Mouse (Mus musculus) CH12.LX (cell line): ENCODE results near the gene Prss57. TPM values are rescaled to one million over a fixed set of nuclear protein-coding genes. Genes with fewer than 3 reads are reported as not detected.

Experiments
- DNase-seq: peaks from one replicate; pipeline ENCODE4 v3.0.0-alpha.2; 2013; ENCODE audit errors: extremely low read depth
- H3K27ac ChIP-seq: 2 replicates; pipeline ENCODE4 v1.5.1; 2012; ENCODE audit warnings: low read depth, mild to moderate bottlenecking, control low read depth, moderate library complexity; ENCODE audit not compliant: insufficient read depth
- H3K27me3 ChIP-seq: replicated peaks from 2 replicates; pipeline ENCODE3; 2012; ENCODE audit warnings: inconsistent platforms
- H3K36me3 ChIP-seq, 2 experiments: replicated peaks in 1 of 2; 2 replicates each; pipeline versions ENCODE3 to v1.6.1; 2012; ENCODE audit warnings: inconsistent platforms in 1 of 2, low read length in 1 of 2, mild to moderate bottlenecking in 1 of 2, mixed read lengths in 1 of 2, moderate library complexity in 1 of 2; ENCODE audit not compliant: control insufficient read depth in 1 of 2, insufficient read depth in 1 of 2
- H3K4me1 ChIP-seq, 2 experiments: 2 replicates each; pipeline ENCODE4 v1.6.1; 2012; ENCODE audit warnings: inconsistent platforms in 1 of 2, moderate library complexity in 1 of 2; ENCODE audit not compliant: insufficient read depth in 2 of 2, control insufficient read depth in 1 of 2
- H3K4me2 ChIP-seq: 2 replicates; pipeline ENCODE4 v1.6.1; 2012; ENCODE audit warnings: low read depth, mild to moderate bottlenecking, control low read depth; ENCODE audit not compliant: poor library complexity, insufficient read depth, severe bottlenecking
- H3K4me3 ChIP-seq, 3 experiments: fragments of 150-350 bp in 1 of 3; sonication (generic) in 1 of 3; replicated peaks in 1 of 3; 2 replicates each; pipeline versions ENCODE3 to v1.5.1; 2011 to 2012; ENCODE audit warnings: low read depth in 2 of 3, low read length in 2 of 3, mild to moderate bottlenecking in 2 of 3, moderate library complexity in 2 of 3, control low read depth in 1 of 3, improper control_type of control experiment in 1 of 3, inconsistent platforms in 1 of 3, mixed read lengths in 1 of 3; ENCODE audit not compliant: poor library complexity in 1 of 3
- H3K79me2 ChIP-seq: replicated peaks from 2 replicates; pipeline ENCODE4 v1.6.1; 2012; ENCODE audit warnings: mild to moderate bottlenecking, moderate library complexity; ENCODE audit not compliant: control insufficient read depth, poor library complexity, insufficient read depth, severe bottlenecking; ENCODE audit errors: extremely low read depth
- H3K9ac ChIP-seq: 2 replicates; pipeline ENCODE4 v1.6.1; 2012; ENCODE audit warnings: low read depth, mild to moderate bottlenecking, control low read depth, moderate library complexity; ENCODE audit not compliant: insufficient read depth
- H3K9me3 ChIP-seq: replicated peaks from 2 replicates; pipeline ENCODE3; 2012; ENCODE audit warnings: low read length, inconsistent platforms, mixed read lengths
- BHLHE40 ChIP-seq: IDR thresholded peaks from 2 replicates; pipeline ENCODE4 v1.6.1; 2011; ENCODE audit warnings: mild to moderate bottlenecking, low read depth, low read length, improper control_type of control experiment
- ELF1 ChIP-seq: IDR thresholded peaks from 2 replicates; pipeline ENCODE4 v1.6.1; 2014; ENCODE audit warnings: low read depth, mild to moderate bottlenecking, inconsistent platforms, low read length, improper control_type of control experiment
- ETS1 ChIP-seq: conservative IDR thresholded peaks from 2 replicates; pipeline ENCODE4 v1.6.1; 2012; ENCODE audit warnings: low read depth, mild to moderate bottlenecking, inconsistent platforms, low read length, improper control_type of control experiment, moderate library complexity
- GABPA ChIP-seq: IDR thresholded peaks from 2 replicates; pipeline ENCODE4 v1.6.1; 2012; ENCODE audit warnings: low read depth, low read length, improper control_type of control experiment, inconsistent platforms; ENCODE audit not compliant: insufficient replicate concordance
- HCFC1 ChIP-seq: IDR thresholded peaks from 2 replicates; pipeline ENCODE4 v1.6.1; 2012; ENCODE audit warnings: low read depth, mild to moderate bottlenecking, inconsistent platforms, low read length, improper control_type of control experiment
- IRF4 ChIP-seq: IDR thresholded peaks from 2 replicates; pipeline ENCODE4 v1.6.1; 2014; ENCODE audit warnings: low read depth, mild to moderate bottlenecking, inconsistent platforms, low read length, improper control_type of control experiment
- JUN ChIP-seq: IDR thresholded peaks from 2 replicates; pipeline ENCODE4 v1.6.1; 2011; ENCODE audit warnings: low read depth, mild to moderate bottlenecking, low read length, improper control_type of control experiment, moderate library complexity; ENCODE audit not compliant: insufficient read depth
- KAT2A ChIP-seq: IDR thresholded peaks from 2 replicates; pipeline ENCODE4 v1.6.1; 2012; ENCODE audit warnings: low read length, improper control_type of control experiment, inconsistent platforms; ENCODE audit not compliant: insufficient replicate concordance
- MAX ChIP-seq: IDR thresholded peaks from 2 replicates; pipeline ENCODE4 v1.6.1; 2011; ENCODE audit warnings: low read length, improper control_type of control experiment
- MEF2A ChIP-seq: IDR thresholded peaks from 2 replicates; pipeline ENCODE4 v1.6.1; 2014; ENCODE audit warnings: low read depth, mild to moderate bottlenecking, inconsistent platforms, low read length, improper control_type of control experiment, borderline replicate concordance
- MXI1 ChIP-seq: IDR thresholded peaks from 2 replicates; pipeline ENCODE4 v1.6.1; 2011; ENCODE audit warnings: mild to moderate bottlenecking, low read depth, low read length, improper control_type of control experiment
- MYC ChIP-seq: IDR thresholded peaks from 2 replicates; pipeline ENCODE4 v1.6.1; 2011; ENCODE audit warnings: low read depth, mild to moderate bottlenecking, improper control_type of control experiment, low read length
- NELFE ChIP-seq: IDR thresholded peaks from 2 replicates; pipeline ENCODE4 v1.6.1; 2011; ENCODE audit warnings: low read depth, low read length, improper control_type of control experiment
- NRF1 ChIP-seq: IDR thresholded peaks from 2 replicates; pipeline ENCODE4 v1.6.1; 2014; ENCODE audit warnings: low read depth, mild to moderate bottlenecking, inconsistent platforms, low read length, improper control_type of control experiment, moderate library complexity
- POLR2A ChIP-seq: IDR thresholded peaks from 2 replicates; pipeline ENCODE4 v1.6.1; 2011; ENCODE audit warnings: low read depth, mild to moderate bottlenecking, improper control_type of control experiment, low read length
- POLR2AphosphoS2 ChIP-seq: IDR thresholded peaks from 2 replicates; pipeline ENCODE4 v1.6.1; 2011; ENCODE audit warnings: low read depth, low read length, improper control_type of control experiment
- RAD21 ChIP-seq: IDR thresholded peaks from 2 replicates; pipeline ENCODE4 v1.6.1; 2011; ENCODE audit warnings: low read depth, mild to moderate bottlenecking, low read length, improper control_type of control experiment, moderate library complexity
- RCOR1 ChIP-seq: conservative IDR thresholded peaks from 2 replicates; pipeline ENCODE4 v1.6.1; 2012; ENCODE audit warnings: low read depth, mild to moderate bottlenecking, inconsistent platforms, low read length, improper control_type of control experiment
- TBP ChIP-seq: conservative IDR thresholded peaks from 2 replicates; pipeline ENCODE4 v1.6.1; 2011; ENCODE audit warnings: low read depth, low read length, improper control_type of control experiment
- TCF12 ChIP-seq: IDR thresholded peaks from 2 replicates; pipeline ENCODE4 v1.6.1; 2014; ENCODE audit warnings: low read depth, mild to moderate bottlenecking, inconsistent platforms, low read length, improper control_type of control experiment
- UBTF ChIP-seq: IDR thresholded peaks from 2 replicates; pipeline ENCODE4 v1.6.1; 2012; ENCODE audit warnings: low read depth, mild to moderate bottlenecking, inconsistent platforms, low read length, improper control_type of control experiment, moderate library complexity
- USF1 ChIP-seq: IDR thresholded peaks from 2 replicates; pipeline ENCODE4 v1.6.1; 2014; ENCODE audit warnings: low read depth, mild to moderate bottlenecking, inconsistent platforms, low read length, improper control_type of control experiment
- USF2 ChIP-seq: conservative IDR thresholded peaks from 2 replicates; pipeline ENCODE4 v1.6.1; 2011; ENCODE audit warnings: low read depth, low read length, improper control_type of control experiment
- ZC3H11A ChIP-seq: IDR thresholded peaks from 2 replicates; pipeline ENCODE4 v1.6.1; 2012; ENCODE audit warnings: low read depth, mild to moderate bottlenecking, inconsistent platforms, low read length, improper control_type of control experiment
- ZNF384 ChIP-seq: IDR thresholded peaks from 2 replicates; pipeline ENCODE4 v1.6.1; 2012; ENCODE audit warnings: low read depth, low read length, improper control_type of control experiment, inconsistent platforms
- dilution Hi-C: fragments of 300-500 bp; cut with MboI; formaldehyde crosslinking; loops from 2 replicates; pipeline ENCODE4 v1.14.3; 2020; ENCODE audit warnings: low sequenced_read_pairs; ENCODE audit not compliant: extremely low pct_unique_long_range_greater_than_20kb, extremely low pct_ligation_motif_present
- in situ Hi-C: fragments of 300-500 bp; cut with MboI; formaldehyde crosslinking; loops from 3 replicates; pipeline ENCODE4 v1.14.3; 2019; ENCODE audit warnings: low sequenced_read_pairs, low pct_ligation_motif_present, low pct_unique_long_range_greater_than_20kb, mixed read lengths
- polyA plus RNA-seq: library from polyadenylated mRNA; unstranded; fragments of >175 nt; gene quantifications from 2 replicates; pipeline ENCODE4 v1.2.1, GENCODE M21; 2012; ENCODE audit warnings: low read depth; ENCODE audit not compliant: insufficient read length
- total RNA-seq, 2 experiments: library from RNA; depleted of rRNA; stranded (reverse); fragments of 300-350 nt in 1 of 2; fragments of >200 nt in 1 of 2; gene quantifications; 2 replicates each; pipeline ENCODE4 v1.2.3; 2012 to 2014

Prss57 gene
- total and polyA plus RNA-seq, 3 experiments, result 0.08 TPM; not detected in 2

GRCm38 (mm10) chr10:79746774-79747151 lies 44.0 kb downstream of the Prss57 start:
- no peak overlapping the region for H3K27ac ChIP-seq
- peak overlapping the region; percentile 26; the same call in 1 of the 2 replicates for H3K4me2 ChIP-seq
- peaks cover 8% of the 10 kb centered on the region for H3K79me2 ChIP-seq
- peaks cover 8 to 34% of the 10 kb centered on the region in 2 experiments for H3K4me1 ChIP-seq
- no peak overlapping the region for H3K9ac ChIP-seq
- peaks cover 26 to 34% of the 10 kb centered on the region in 2 experiments for H3K36me3 ChIP-seq
- H3K27me3 ChIP-seq, result no peaks in the 10 kb centered on the region
- no peak for TF ChIP-seq ETS1
- TF ChIP-seq IRF4, result 0 out of 2 replicates have a peak, but pooled peaks have one; percentile 3
- no peak for TF ChIP-seq RAD21
- no peak for TF ChIP-seq JUN
- TF ChIP-seq NRF1, result no peak
- H3K4me3 ChIP-seq, result peak overlapping the region in 2 of 3 experiments; percentile 17 to 69
- dilution Hi-C loops (no loop called here), in situ Hi-C loops (no loop called here)
- DNase-seq, result no peak
- H3K9me3 ChIP-seq, result no peaks in the 10 kb centered on the region

GRCm38 (mm10) chr10:79745898-79746773 lies 44.6 kb downstream of the Prss57 start, which contains the start of gene Polrmt:
TSS of gene Polrmt (minus strand) at chr10:79746581.
- H3K79me2 ChIP-seq, result peaks cover 8% of the 10 kb centered on the region
- peaks cover 32 to 40% of the 10 kb centered on the region in 2 experiments for H3K36me3 ChIP-seq
- TF ChIP-seq TBP, result no peak
- peak; percentile 56 for TF ChIP-seq MEF2A
- no peak for TF ChIP-seq USF2
- peak; percentile 37; the same call in 1 of the 2 replicates for TF ChIP-seq POLR2AphosphoS2
- peak; percentile 93 for TF ChIP-seq POLR2A
- peak; percentile 99 for TF ChIP-seq ELF1
- TF ChIP-seq HCFC1, result peak; percentile 99
- no peak for TF ChIP-seq UBTF
- peak; percentile 94 for TF ChIP-seq NELFE
- TF ChIP-seq IRF4, result no peak
- TF ChIP-seq RCOR1, result no peak
- no peak for TF ChIP-seq ZC3H11A
- TF ChIP-seq USF1, result no peak
- TF ChIP-seq MXI1, result peak; percentile 85
- peak; percentile 97; the same call in 1 of the 2 replicates for TF ChIP-seq KAT2A
- peak; percentile 79; the same call in 1 of the 2 replicates for TF ChIP-seq GABPA
- 0 out of 2 replicates have a peak, but pooled peaks have one; percentile 49 for TF ChIP-seq MYC
- peak; percentile 97 for TF ChIP-seq ZNF384
- peak; percentile 53; the same call in 1 of the 2 replicates for TF ChIP-seq MAX
- TF ChIP-seq NRF1, result peak; percentile 99
- TF ChIP-seq TCF12, result peak; percentile 74
- TF ChIP-seq BHLHE40, result peak; percentile 25; the same call in 1 of the 2 replicates
- no peak within 1 kb of the TSS for H3K27ac ChIP-seq
- peak within 1 kb of the TSS; percentile 91 for H3K4me2 ChIP-seq
- dilution Hi-C loops (no loop called here), in situ Hi-C loops (no loop called here)
- peak; percentile 98 for DNase-seq
- H3K4me1 ChIP-seq, result peaks cover 8 to 34% of the 10 kb centered on the region in 2 experiments
- peak within 1 kb of the TSS; percentile 74 for H3K9ac ChIP-seq
- H3K27me3 ChIP-seq, result no peaks in the 10 kb centered on the region
- peak within 1 kb of the TSS; percentile 69 to 92 (median 69) for H3K4me3 ChIP-seq
- H3K9me3 ChIP-seq, result no peaks in the 10 kb centered on the region
